Mouse (Mus musculus) stomach, postnatal 0 days (tissue): Measurements from ENCODE around the gene Psmb9.

Source experiments
- CTCF ChIP-seq: IDR thresholded peaks from 2 replicates; pipeline ENCODE4 v1.5.1; 2016; ENCODE audit warnings: antibody characterized with exemption, low read depth, mild to moderate bottlenecking, moderate library complexity
- EP300 ChIP-seq: optimal IDR thresholded peaks from 2 replicates; pipeline ENCODE3; 2016; ENCODE audit warnings: antibody characterized with exemption

- TF ChIP-seq CTCF, result no peak
- TF ChIP-seq EP300, result no peak
Observed at GRCm38 (mm10) chr17:34186885-34187260, 691 bp downstream of the Psmb9 start.
